In the genomic region with DNA sequence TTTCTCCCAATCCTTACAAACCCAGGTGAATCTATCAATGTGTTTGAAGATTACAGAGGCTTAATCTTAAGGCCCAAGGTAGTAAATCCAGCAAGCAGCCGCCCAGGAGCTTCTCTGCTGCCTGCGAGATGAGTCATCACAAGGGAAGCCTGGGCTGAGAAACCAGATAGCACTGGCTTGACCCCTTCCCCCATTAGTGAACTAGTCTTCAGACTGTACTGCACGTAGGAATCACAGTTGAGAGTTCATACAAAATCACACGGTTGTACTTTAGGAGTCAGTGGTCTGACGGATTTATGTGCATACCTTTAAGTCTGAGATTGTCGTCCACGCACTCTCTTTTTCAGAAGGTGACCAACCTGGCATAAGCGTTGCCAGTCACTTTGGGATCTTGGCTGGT, we compare ENCODE assay signal across 10 mouse cellular contexts. TPM values are rescaled to one million over a fixed set of nuclear protein-coding genes. Genes with fewer than 3 reads are reported as not detected.
DNase-seq lines count a peak whose midpoint lies in the region; ATAC-seq and TF ChIP-seq lines count a peak whose summit lies in the region.
"Had no signal": no experiment of that assay in that cellular context is flagged by ENCODE, and none has a peak within 500 bp of the region (broad histone marks: within the 10 kb centered on the region; RNA-seq: fewer than 3 reads in every experiment).

No protein-coding gene starts in this region.

- no peak for TF ChIP-seq CTCF in forebrain, postnatal 0 days (IDR thresholded peaks at IDR 0.05; ENCODE audit: low read depth)

- no peak for ATAC-seq in forebrain, postnatal 0 days
- peak; percentile 79; the same call in 1 of the 2 replicates for ATAC-seq in kidney, embryonic 15.5 days (replicated peaks; ENCODE audit: low FRiP score)
- peak; percentile 86 for ATAC-seq in intestine, embryonic 14.5 days (replicated peaks; ENCODE audit: low FRiP score, low TSS enrichment, low read depth)

- DNase-seq in forebrain, embryonic 10.5 days (ENCODE audit: extremely low spot score, low spot score): no peak
- DNase-seq in forebrain, postnatal 0 days: no peak
- DNase-seq in kidney, adult 11 months: no peak
- peak; percentile 41 for DNase-seq in ES-CJ7 (ENCODE audit: low read depth, low spot score)
- no peak for DNase-seq in intestine, embryonic 14.5 days (ENCODE audit: low spot score)
- no peak for DNase-seq in c-Kit-positive CD71-positive TER-119-positive erythroid progenitor cells, embryonic 14.5 days (ENCODE audit: low spot score)
- DNase-seq in spleen, postnatal 14 days (ENCODE audit: low spot score in 2 of 2): no peak
- DNase-seq: lung, postnatal 4 days had no signal

- no peak overlapping the region for H3K4me3 ChIP-seq in forebrain, embryonic 10.5 days
- H3K4me3 ChIP-seq in forebrain, postnatal 0 days (ENCODE audit: low read depth, low read length): no peak overlapping the region
- no peak overlapping the region for H3K4me3 ChIP-seq in kidney, embryonic 15.5 days (replicated peaks)
- no peak overlapping the region for H3K4me3 ChIP-seq in intestine, embryonic 14.5 days (ENCODE audit: low read depth, low read length)
- H3K4me3 ChIP-seq: limb, embryonic 15.5 days had no signal

- no peak overlapping the region for H3K9ac ChIP-seq in forebrain, postnatal 0 days
- no peak overlapping the region for H3K9ac ChIP-seq in kidney, embryonic 15.5 days
- H3K9ac ChIP-seq in intestine, embryonic 14.5 days (ENCODE audit: low read length): no peak overlapping the region
- H3K9ac ChIP-seq: limb, embryonic 15.5 days had no signal

- H3K4me1 ChIP-seq in forebrain, embryonic 10.5 days: peaks cover 31% of the 10 kb centered on the region
- H3K4me1 ChIP-seq in forebrain, postnatal 0 days (ENCODE audit: insufficient read depth): peaks cover 4% of the 10 kb centered on the region
- peaks cover 13% of the 10 kb centered on the region for H3K4me1 ChIP-seq in kidney, embryonic 15.5 days
- peaks cover 8% of the 10 kb centered on the region for H3K4me1 ChIP-seq in intestine, embryonic 14.5 days (replicated peaks; ENCODE audit: control insufficient read depth, insufficient read depth, low read length)

- no peaks in the 10 kb centered on the region for H3K27me3 ChIP-seq in forebrain, embryonic 10.5 days (ENCODE audit: poor library complexity, severe bottlenecking)
- H3K27me3 ChIP-seq in forebrain, postnatal 0 days (ENCODE audit: insufficient read depth, low read length): no peaks in the 10 kb centered on the region
- H3K27me3 ChIP-seq in kidney, embryonic 15.5 days: 0 out of 2 replicates have a peak, but pooled peaks cover 2% of the 10 kb centered on the region
- H3K27me3 ChIP-seq in intestine, embryonic 14.5 days (replicated peaks; ENCODE audit: control insufficient read depth, insufficient read depth, low read length): no peaks in the 10 kb centered on the region
- H3K27me3 ChIP-seq: limb, embryonic 15.5 days had no signal

- peak overlapping the region; percentile 30; the same call in 1 of the 2 replicates for H3K27ac ChIP-seq in forebrain, embryonic 10.5 days
- no peak overlapping the region for H3K27ac ChIP-seq in forebrain, postnatal 0 days (ENCODE audit: low read depth, low read length)
- no peak overlapping the region for H3K27ac ChIP-seq in kidney, embryonic 15.5 days
- no peak overlapping the region for H3K27ac ChIP-seq in intestine, embryonic 14.5 days (ENCODE audit: low read depth)
- H3K27ac ChIP-seq: limb, embryonic 15.5 days had no signal

- 74% methylated on average over 8 of the region's 8 CpGs for WGBS in forebrain, embryonic 10.5 days
- 90% methylated on average over 8 of the region's 8 CpGs for whole genome bisulfite sequencing in forebrain, postnatal 0 days
- WGBS in kidney, embryonic 15.5 days: 38% methylated on average over 8 of the region's 8 CpGs
- 47% methylated on average over 8 of the region's 8 CpGs for WGBS in intestine, embryonic 14.5 days

- H3K9me3 ChIP-seq in forebrain, embryonic 10.5 days: no peaks in the 10 kb centered on the region
- H3K9me3 ChIP-seq in forebrain, postnatal 0 days (ENCODE audit: low read length): no peaks in the 10 kb centered on the region
- H3K9me3 ChIP-seq in kidney, embryonic 15.5 days (replicated peaks): no peaks in the 10 kb centered on the region
- H3K9me3 ChIP-seq in intestine, embryonic 14.5 days (ENCODE audit: control insufficient read depth, low read length): no peaks in the 10 kb centered on the region
- H3K9me3 ChIP-seq: limb, embryonic 15.5 days had no signal

- H3K36me3 ChIP-seq in forebrain, embryonic 10.5 days (replicated peaks): peaks cover 14% of the 10 kb centered on the region; the same call in 1 of the 2 replicates
- no peaks in the 10 kb centered on the region for H3K36me3 ChIP-seq in forebrain, postnatal 0 days (ENCODE audit: insufficient read depth)
- no peaks in the 10 kb centered on the region for H3K36me3 ChIP-seq in kidney, embryonic 15.5 days
- no peaks in the 10 kb centered on the region for H3K36me3 ChIP-seq in intestine, embryonic 14.5 days (ENCODE audit: control insufficient read depth, insufficient read depth, low read length)
- H3K36me3 ChIP-seq: limb, embryonic 15.5 days had no signal

- H3K4me2 ChIP-seq in forebrain, postnatal 0 days (ENCODE audit: low read depth): no peak overlapping the region
- H3K4me2 ChIP-seq in kidney, embryonic 15.5 days: no peak overlapping the region
- no peak overlapping the region for H3K4me2 ChIP-seq in intestine, embryonic 14.5 days (ENCODE audit: low read length)
- H3K4me2 ChIP-seq: limb, embryonic 15.5 days had no signal

RNA-seq across cellular contexts. Expression of gene Sgce, which starts 13.8 kb away (rescaled TPM):
- polyA plus RNA-seq in forebrain, embryonic 10.5 days (2016; fragmentation: Nextera tagmentation; extraction: Ambion mirVana): 49.9 and 50.4 TPM in 2 replicates
- 36.2 and 44.5 TPM in 2 replicates for total RNA-seq in forebrain, postnatal 0 days (2014; rRNA removed)
- polyA plus RNA-seq in forebrain, postnatal 0 days (2015; fragmentation: Nextera tagmentation; extraction: Ambion mirVana): 30.6 and 39.4 TPM in 2 replicates
- 46.8 and 48.7 TPM in 2 replicates for polyA plus RNA-seq in kidney, embryonic 15.5 days (2015; fragmentation: Nextera tagmentation; extraction: Ambion mirVana)
- polyA plus RNA-seq in intestine, embryonic 14.5 days (2014; fragmentation: Nextera tagmentation; extraction: Ambion mirVana): 42.2 and 53.0 TPM in 2 replicates

RNA-seq across cellular contexts. Expression of gene Peg10, which starts 13.9 kb away (rescaled TPM):
- 11.8 and 12.9 TPM in 2 replicates for polyA plus RNA-seq in forebrain, embryonic 10.5 days (2016; fragmentation: Nextera tagmentation; extraction: Ambion mirVana)
- total RNA-seq in forebrain, postnatal 0 days (2014; rRNA removed): 25.2 and 72.5 TPM in 2 replicates
- polyA plus RNA-seq in forebrain, postnatal 0 days (2015; fragmentation: Nextera tagmentation; extraction: Ambion mirVana): 1.8 and 3.5 TPM in 2 replicates
- 4.1 and 4.4 TPM in 2 replicates for polyA plus RNA-seq in kidney, embryonic 15.5 days (2015; fragmentation: Nextera tagmentation; extraction: Ambion mirVana)
- 5.9 and 6.6 TPM in 2 replicates for polyA plus RNA-seq in intestine, embryonic 14.5 days (2014; fragmentation: Nextera tagmentation; extraction: Ambion mirVana)
